Mouse (Mus musculus) testis, adult 2 months (tissue): ENCODE data around the gene Trank1. TPM values are rescaled to one million over a fixed set of nuclear protein-coding genes. Genes with fewer than 3 reads are reported as not detected.
A peak's percentile ranks its signal among the peaks of the same experiment; 100 is the strongest.

Source experiments
- H3K27ac ChIP-seq: fragments of 200-500 bp; 2 replicates; pipeline ENCODE4 v1.5.1; 2012; ENCODE audit warnings: low read depth, low read length; ENCODE audit not compliant: control insufficient read depth, insufficient read depth
- H3K27me3 ChIP-seq: fragments of 200-500 bp; 2 replicates; pipeline ENCODE4 v1.6.1; 2012; ENCODE audit warnings: mild to moderate bottlenecking, low read length, moderate library complexity; ENCODE audit not compliant: control insufficient read depth, insufficient read depth
- H3K36me3 ChIP-seq: fragments of 200-500 bp; 2 replicates; pipeline ENCODE4 v1.6.1; 2012; ENCODE audit warnings: mild to moderate bottlenecking, low read length; ENCODE audit not compliant: control insufficient read depth, insufficient read depth
- H3K4me1 ChIP-seq: fragments of 200-500 bp; 2 replicates; pipeline ENCODE4 v1.6.1; 2012; ENCODE audit warnings: low read length; ENCODE audit not compliant: control insufficient read depth, insufficient read depth
- H3K4me3 ChIP-seq: fragments of 200-500 bp; 2 replicates; pipeline ENCODE4 v1.5.1; 2012; ENCODE audit warnings: low read depth, mild to moderate bottlenecking, low read length, moderate library complexity, mixed read lengths; ENCODE audit not compliant: control insufficient read depth
- CTCF ChIP-seq: fragments of 200-500 bp; IDR thresholded peaks from 2 replicates; pipeline ENCODE4 v1.5.1; 2012; ENCODE audit warnings: low read depth, mild to moderate bottlenecking, inconsistent platforms, low read length, moderate library complexity; ENCODE audit not compliant: control insufficient read depth, insufficient read depth, insufficient replicate concordance
- POLR2A ChIP-seq: fragments of 200-500 bp; IDR thresholded peaks from 2 replicates; pipeline ENCODE4 v1.6.1; 2012; ENCODE audit warnings: low read depth, mild to moderate bottlenecking, inconsistent platforms, low read length, moderate library complexity; ENCODE audit not compliant: control insufficient read depth
- polyA plus RNA-seq: library from polyadenylated mRNA; depleted of rRNA; stranded (reverse); fragments of >200 nt; gene quantifications from 2 replicates; pipeline ENCODE4 v1.2.3, GENCODE M21; 2012

Gene Trank1
- polyA plus RNA-seq, 1 experiment, result 25.0 TPM

- no peak for TF ChIP-seq CTCF
- TF ChIP-seq POLR2A, result no peak
- Histone ChIP-seq H3K4me3 (peak overlapping the region; percentile 94; the same call in 1 of the 2 replicates), H3K27ac (no peak overlapping the region), H3K36me3 (no peaks in the 10 kb centered on the region), H3K27me3 (no peaks in the 10 kb centered on the region), H3K4me1 (peaks cover 7% of the 10 kb centered on the region)
Measured at GRCm38 (mm10) chr9:111272996-111273785, 38.3 kb upstream of the Trank1 start.

- TF ChIP-seq POLR2A, result no peak
- TF ChIP-seq CTCF, result no peak
- Histone ChIP-seq H3K27ac (no peak overlapping the region), H3K36me3 (no peaks in the 10 kb centered on the region), H3K4me3 (no peak overlapping the region), H3K4me1 (peaks cover 7% of the 10 kb centered on the region), H3K27me3 (no peaks in the 10 kb centered on the region)
Measured at GRCm38 (mm10) chr9:111273958-111274357, 37.6 kb upstream of the Trank1 start.

- H3K27me3 ChIP-seq, result no peaks in the 10 kb centered on the region
- H3K36me3 ChIP-seq, result no peaks in the 10 kb centered on the region
- TF ChIP-seq POLR2A, result no peak
- no peak for TF ChIP-seq CTCF
- H3K4me3 ChIP-seq, result no peak overlapping the region
- peaks cover 7% of the 10 kb centered on the region; the same call in 1 of the 2 replicates for H3K4me1 ChIP-seq
- H3K27ac ChIP-seq, result no peak overlapping the region
Measured at GRCm38 (mm10) chr9:111275156-111275555, 36.4 kb upstream of the Trank1 start.

GRCm38 (mm10) chr9:111285061-111285460, 26.5 kb upstream of the Trank1 start:
- no peak for TF ChIP-seq POLR2A
- TF ChIP-seq CTCF, result no peak
- Histone ChIP-seq H3K4me1 (peaks cover 4% of the 10 kb centered on the region), H3K36me3 (no peaks in the 10 kb centered on the region), H3K27me3 (no peaks in the 10 kb centered on the region), H3K27ac (no peak overlapping the region), H3K4me3 (no peak overlapping the region)

- no peak overlapping the region for H3K4me3 ChIP-seq
- peaks cover 4% of the 10 kb centered on the region for H3K4me1 ChIP-seq
- H3K27ac ChIP-seq, result no peak overlapping the region
- no peaks in the 10 kb centered on the region for H3K36me3 ChIP-seq
- no peak for TF ChIP-seq POLR2A
- TF ChIP-seq CTCF, result no peak
- no peaks in the 10 kb centered on the region for H3K27me3 ChIP-seq
Measured at GRCm38 (mm10) chr9:111285676-111286075, 25.9 kb upstream of the Trank1 start.

- TF ChIP-seq POLR2A (no peak), CTCF (no peak)
- Histone ChIP-seq H3K27me3 (no peaks in the 10 kb centered on the region), H3K36me3 (no peaks in the 10 kb centered on the region), H3K27ac (no peak overlapping the region), H3K4me1 (peaks cover 4% of the 10 kb centered on the region), H3K4me3 (no peak overlapping the region)
Measured at GRCm38 (mm10) chr9:111286468-111286867, 25.1 kb upstream of the Trank1 start.

GRCm38 (mm10) chr9:111287956-111288355, 23.6 kb upstream of the Trank1 start:
- no peak overlapping the region for H3K4me3 ChIP-seq
- TF ChIP-seq POLR2A (no peak), CTCF (no peak)
- no peaks in the 10 kb centered on the region for H3K27me3 ChIP-seq
- H3K36me3 ChIP-seq, result no peaks in the 10 kb centered on the region
- H3K27ac ChIP-seq, result no peak overlapping the region
- peaks cover 4% of the 10 kb centered on the region for H3K4me1 ChIP-seq

GRCm38 (mm10) chr9:111289294-111289831, 22.2 kb upstream of the Trank1 start:
- Histone ChIP-seq H3K27ac (no peak overlapping the region), H3K27me3 (no peaks in the 10 kb centered on the region), H3K36me3 (no peaks in the 10 kb centered on the region), H3K4me3 (no peak overlapping the region), H3K4me1 (peaks cover 4% of the 10 kb centered on the region)
- no peak for TF ChIP-seq POLR2A
- TF ChIP-seq CTCF, result no peak
